Mouse (Mus musculus) thymus, adult 2 months (tissue): ENCODE data around the gene Gm20388.

Experiments
- CTCF ChIP-seq: fragments of 200-500 bp; IDR thresholded peaks from 2 replicates; pipeline ENCODE4 v1.5.1; 2012; ENCODE audit warnings: mild to moderate bottlenecking, control low read depth, low read length, moderate library complexity, borderline replicate concordance; ENCODE audit not compliant: control insufficient read depth, poor library complexity, insufficient read depth; ENCODE audit errors: extremely low read depth
- POLR2A ChIP-seq: fragments of 200-500 bp; IDR thresholded peaks from 2 replicates; pipeline ENCODE4 v1.6.1; 2012; ENCODE audit warnings: mild to moderate bottlenecking, low read length, control low read depth, moderate library complexity; ENCODE audit not compliant: control insufficient read depth, poor library complexity, insufficient read depth; ENCODE audit errors: extremely low read depth

DNA sequence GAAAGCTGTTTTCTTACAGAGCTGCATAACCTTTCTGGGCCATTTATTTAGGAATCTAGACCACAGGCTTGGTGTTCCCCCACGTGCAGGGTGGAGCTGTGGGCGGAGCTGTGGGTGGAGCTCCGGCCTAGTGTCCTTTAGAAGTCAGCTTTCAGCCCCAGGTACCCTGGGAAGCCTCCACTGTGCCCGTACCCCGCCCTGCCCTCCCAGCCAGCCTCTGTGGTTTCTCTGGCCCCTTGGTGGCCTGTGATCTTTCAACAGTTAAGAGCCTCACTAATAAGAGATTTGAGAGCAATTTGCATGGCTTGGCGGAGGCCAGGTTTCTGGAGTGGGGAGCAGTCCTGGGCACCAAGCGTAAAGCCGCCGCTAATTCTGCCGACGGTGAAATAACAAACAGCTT, 979.4 kb downstream of the Gm20388 start:
- TF ChIP-seq CTCF = no peak
- no peak for TF ChIP-seq POLR2A
